Mouse (Mus musculus) bone marrow macrophage, adult 2 months (primary cell): ENCODE data around the gene Krt23.

Experiments used
- CTCF ChIP-seq: IDR thresholded peaks from 2 replicates; pipeline ENCODE4 v1.5.1; 2012; ENCODE audit warnings: low read depth, mild to moderate bottlenecking, low read length, moderate library complexity
- POLR2A ChIP-seq: IDR thresholded peaks from 2 replicates; pipeline ENCODE4 v1.6.1; 2012; ENCODE audit warnings: mild to moderate bottlenecking, low read depth, low read length, borderline replicate concordance

DNA sequence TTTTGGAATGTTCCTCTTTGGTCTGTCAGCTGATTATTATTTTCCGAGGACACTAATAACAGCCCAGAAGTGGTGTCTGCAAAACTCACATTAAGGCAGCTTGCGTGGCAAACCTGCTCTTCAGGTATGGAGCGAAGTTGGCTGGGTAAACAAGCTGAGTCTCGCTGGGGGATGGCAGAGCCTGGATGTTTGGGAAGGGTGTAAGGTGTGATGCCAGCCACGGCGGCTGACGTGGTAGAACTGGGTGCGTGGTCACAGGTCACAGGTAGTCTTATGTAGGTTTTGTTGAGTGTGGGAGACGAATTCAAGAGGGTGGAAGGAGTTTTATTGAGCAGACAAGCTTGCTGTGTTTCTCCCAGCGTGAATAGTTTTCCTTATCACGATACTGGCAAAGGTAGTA, 24.4 kb downstream of the Krt23 start:
- TF ChIP-seq POLR2A (no peak), CTCF (no peak)
